Mouse (Mus musculus) heart, embryonic 13.5 days (tissue): ENCODE data around the gene Zdhhc22. TPM values are rescaled to one million over a fixed set of nuclear protein-coding genes. Genes with fewer than 3 reads are reported as not detected.
A peak's percentile ranks its signal among the peaks of the same experiment; 100 is the strongest.

Experiments used
- ATAC-seq: fragments of 200-750 bp; cut with Nextera tagmentation; 2 replicates; pipeline ENCODE4 v1.8.0; 2017; ENCODE audit warnings: moderate TSS enrichment; ENCODE audit not compliant: insufficient number of reproducible peaks, low FRiP score, low TSS enrichment; ENCODE audit errors: extremely low read depth
- H3K27ac ChIP-seq: fragments of 300-500 bp; sonication (generic); replicated peaks from 2 replicates; pipeline ENCODE4 v1.5.1; 2015; ENCODE audit warnings: moderate library complexity, mild to moderate bottlenecking, inconsistent platforms
- H3K27me3 ChIP-seq: fragments of 300-500 bp; sonication (generic); replicated peaks from 2 replicates; pipeline ENCODE4 v1.6.1; 2015; ENCODE audit warnings: mild to moderate bottlenecking, inconsistent platforms
- H3K36me3 ChIP-seq: fragments of 300-500 bp; sonication (generic); 2 replicates; pipeline ENCODE4 v1.6.1; 2015; ENCODE audit warnings: mild to moderate bottlenecking, inconsistent platforms
- H3K4me1 ChIP-seq: fragments of 300-500 bp; sonication (generic); 2 replicates; pipeline ENCODE4 v1.6.1; 2015; ENCODE audit warnings: inconsistent platforms
- H3K4me2 ChIP-seq: fragments of 300-500 bp; sonication (generic); 2 replicates; pipeline ENCODE4 v1.6.1; 2015; ENCODE audit warnings: inconsistent platforms, mild to moderate bottlenecking, moderate library complexity
- H3K4me3 ChIP-seq: fragments of 300-500 bp; sonication (generic); 2 replicates; pipeline ENCODE4 v1.5.1; 2015; ENCODE audit warnings: moderate library complexity, mild to moderate bottlenecking, inconsistent platforms
- H3K9ac ChIP-seq: fragments of 300-500 bp; sonication (generic); 2 replicates; pipeline ENCODE4 v1.6.1; 2015; ENCODE audit warnings: inconsistent platforms, mild to moderate bottlenecking, moderate library complexity
- H3K9me3 ChIP-seq: fragments of 300-500 bp; sonication (generic); 2 replicates; pipeline ENCODE4 v1.6.1; 2016; ENCODE audit warnings: inconsistent platforms
- WGBS: fragments of 180-500 bp; shearing (Covaris S2); methylation state at CpG from one replicate; pipeline ENCODE4 v1.1.7; 2015; ENCODE audit warnings: mixed read lengths; 5-methylcytosine and 5-hydroxymethylcytosine counted together
- polyA plus RNA-seq: library from polyadenylated mRNA; unstranded; fragments of >200 nt; fragmentation: Nextera tagmentation; extraction: Ambion mirVana; gene quantifications from 2 replicates; pipeline ENCODE4 v1.2.1, GENCODE M21; 2015

The Zdhhc22 gene
- polyA plus RNA-seq, 1 experiment from 2014 or later, result 0.04 TPM

GRCm38 (mm10) chr12:86975761-86976160, 14.5 kb downstream of the Zdhhc22 start:
- H3K4me2 ChIP-seq, result no peak overlapping the region
- H3K36me3 ChIP-seq, result no peaks in the 10 kb centered on the region
- H3K4me1 ChIP-seq, result peaks cover 43% of the 10 kb centered on the region
- WGBS, result 45% methylated on average over 10 of the region's 10 CpGs
- no peak overlapping the region for H3K4me3 ChIP-seq
- ATAC-seq, result no peak
- H3K9me3 ChIP-seq, result no peaks in the 10 kb centered on the region
- H3K9ac ChIP-seq, result no peak overlapping the region
- peaks cover 44% of the 10 kb centered on the region for H3K27me3 ChIP-seq
- H3K27ac ChIP-seq, result no peak overlapping the region

GRCm38 (mm10) chr12:86974387-86975288, 15.6 kb downstream of the Zdhhc22 start:
- Histone ChIP-seq H3K9ac (peak overlapping the region; percentile 70), H3K27me3 (peaks cover 33% of the 10 kb centered on the region), H3K36me3 (no peaks in the 10 kb centered on the region), H3K4me3 (peak overlapping the region; percentile 43), H3K27ac (0 out of 2 replicates have a peak overlapping the region, but pooled peaks have one; percentile 1), H3K4me2 (peak overlapping the region; percentile 73), H3K4me1 (peaks cover 47% of the 10 kb centered on the region), H3K9me3 (no peaks in the 10 kb centered on the region)
- ATAC-seq, result 0 out of 2 replicates have a peak, but pooled peaks have one; percentile 21
- 8% methylated on average over 40 of the region's 40 CpGs for WGBS

GRCm38 (mm10) chr12:86973706-86974105, 16.5 kb downstream of the Zdhhc22 start:
- H3K4me2 ChIP-seq, result peak overlapping the region; percentile 31
- 0 out of 2 replicates have a peak overlapping the region, but pooled peaks have one; percentile 1 for H3K27ac ChIP-seq
- H3K4me1 ChIP-seq, result peaks cover 55% of the 10 kb centered on the region
- H3K27me3 ChIP-seq, result peaks cover 27% of the 10 kb centered on the region
- ATAC-seq, result no peak
- H3K4me3 ChIP-seq, result no peak overlapping the region
- WGBS, result 32% methylated on average over 7 of the region's 8 CpGs
- H3K36me3 ChIP-seq, result no peaks in the 10 kb centered on the region
- H3K9ac ChIP-seq, result no peak overlapping the region
- no peaks in the 10 kb centered on the region for H3K9me3 ChIP-seq

- H3K4me1 ChIP-seq, result peaks cover 60% of the 10 kb centered on the region
- H3K4me3 ChIP-seq, result no peak overlapping the region
- peak overlapping the region; percentile 31 for H3K4me2 ChIP-seq
- H3K9ac ChIP-seq, result no peak overlapping the region
- H3K9me3 ChIP-seq, result no peaks in the 10 kb centered on the region
- peak overlapping the region; percentile 66 for H3K27ac ChIP-seq
- ATAC-seq, result no peak
- 12% methylated on average over 7 of the region's 7 CpGs for WGBS
- peaks cover 22% of the 10 kb centered on the region for H3K27me3 ChIP-seq
- H3K36me3 ChIP-seq, result no peaks in the 10 kb centered on the region
Measured at GRCm38 (mm10) chr12:86973216-86973615, 17.0 kb downstream of the Zdhhc22 start.

- H3K36me3 ChIP-seq, result peaks cover 4% of the 10 kb centered on the region; the same call in 1 of the 2 replicates
- no peaks in the 10 kb centered on the region for H3K9me3 ChIP-seq
- H3K27ac ChIP-seq, result no peak overlapping the region
- 87% methylated on average over 7 of the region's 7 CpGs for WGBS
- H3K4me1 ChIP-seq, result peaks cover 62% of the 10 kb centered on the region
- H3K9ac ChIP-seq, result no peak overlapping the region
- no peak for ATAC-seq
- H3K27me3 ChIP-seq, result peaks cover 9% of the 10 kb centered on the region; the same call in 1 of the 2 replicates
- no peak overlapping the region for H3K4me3 ChIP-seq
- no peak overlapping the region for H3K4me2 ChIP-seq
Measured at GRCm38 (mm10) chr12:86971089-86971488, 19.1 kb downstream of the Zdhhc22 start.

- peaks cover 21% of the 10 kb centered on the region for H3K36me3 ChIP-seq
- no peak overlapping the region for H3K4me3 ChIP-seq
- peak overlapping the region; percentile 27; the same call in 1 of the 2 replicates for H3K4me2 ChIP-seq
- no peaks in the 10 kb centered on the region for H3K27me3 ChIP-seq
- peaks cover 44% of the 10 kb centered on the region for H3K4me1 ChIP-seq
- H3K9me3 ChIP-seq, result no peaks in the 10 kb centered on the region
- no peak for ATAC-seq
- H3K27ac ChIP-seq, result peak overlapping the region; percentile 58
- H3K9ac ChIP-seq, result peak overlapping the region; percentile 51
- WGBS, result 41% methylated on average over 3 of the region's 3 CpGs
Measured at GRCm38 (mm10) chr12:86969220-86969601, 21.0 kb downstream of the Zdhhc22 start.

- WGBS, result 24% methylated on average over 13 of the region's 13 CpGs
Measured at GRCm38 (mm10) chr12:86968468-86969219, 21.6 kb downstream of the Zdhhc22 start.

GRCm38 (mm10) chr12:86965237-86965799, 24.9 kb downstream of the Zdhhc22 start:
- H3K4me3 ChIP-seq, result no peak overlapping the region
- no peaks in the 10 kb centered on the region for H3K9me3 ChIP-seq
- no peaks in the 10 kb centered on the region for H3K27me3 ChIP-seq
- peaks cover 25% of the 10 kb centered on the region for H3K4me1 ChIP-seq
- no peak overlapping the region for H3K9ac ChIP-seq
- peaks cover 59% of the 10 kb centered on the region for H3K36me3 ChIP-seq
- 86% methylated on average over 4 of the region's 4 CpGs for WGBS
- no peak for ATAC-seq
- H3K27ac ChIP-seq, result no peak overlapping the region
- no peak overlapping the region for H3K4me2 ChIP-seq

More at GRCm38 (mm10) chr12:86968468-86969219, 21.6 kb downstream of the Zdhhc22 start:
- Histone ChIP-seq H3K9ac (peak overlapping the region; percentile 51), H3K36me3 (peaks cover 25% of the 10 kb centered on the region), H3K4me1 (peaks cover 38% of the 10 kb centered on the region), H3K9me3 (no peaks in the 10 kb centered on the region), H3K27me3 (no peaks in the 10 kb centered on the region), H3K4me2 (peak overlapping the region; percentile 27), H3K4me3 (no peak overlapping the region), H3K27ac (peak overlapping the region; percentile 58)
- ATAC-seq, result no peak

- WGBS, result 91% methylated on average over 16 of the region's 16 CpGs
- Histone ChIP-seq H3K9me3 (no peaks in the 10 kb centered on the region), H3K4me3 (no peak overlapping the region), H3K9ac (no peak overlapping the region), H3K36me3 (peaks cover 67% of the 10 kb centered on the region), H3K4me2 (no peak overlapping the region), H3K27ac (no peak overlapping the region), H3K4me1 (peaks cover 21% of the 10 kb centered on the region), H3K27me3 (no peaks in the 10 kb centered on the region)
- no peak for ATAC-seq
Measured at GRCm38 (mm10) chr12:86964278-86965057, 25.8 kb downstream of the Zdhhc22 start.

- H3K9me3 ChIP-seq, result no peaks in the 10 kb centered on the region
- 87% methylated on average over 11 of the region's 11 CpGs for WGBS
- no peaks in the 10 kb centered on the region for H3K4me1 ChIP-seq
- no peak overlapping the region for H3K4me2 ChIP-seq
- H3K27me3 ChIP-seq, result no peaks in the 10 kb centered on the region
- peaks cover 92% of the 10 kb centered on the region for H3K36me3 ChIP-seq
- H3K27ac ChIP-seq, result no peak overlapping the region
- no peak for ATAC-seq
- H3K4me3 ChIP-seq, result no peak overlapping the region
- no peak overlapping the region for H3K9ac ChIP-seq
Measured at GRCm38 (mm10) chr12:86961589-86962344, 28.5 kb downstream of the Zdhhc22 start.
